Mouse (Mus musculus) CH12.LX (cell line): Measurements from ENCODE around the gene Styx. TPM values are rescaled to one million over a fixed set of nuclear protein-coding genes. Genes with fewer than 3 reads are reported as not detected.

Experiments used
- DNase-seq: peaks from one replicate; pipeline ENCODE4 v3.0.0-alpha.2; 2013; ENCODE audit errors: extremely low read depth
- H3K27ac ChIP-seq: 2 replicates; pipeline ENCODE4 v1.5.1; 2012; ENCODE audit warnings: low read depth, mild to moderate bottlenecking, control low read depth, moderate library complexity; ENCODE audit not compliant: insufficient read depth
- H3K27me3 ChIP-seq: replicated peaks from 2 replicates; pipeline ENCODE3; 2012; ENCODE audit warnings: inconsistent platforms
- H3K36me3 ChIP-seq, 2 experiments: replicated peaks in 1 of 2; 2 replicates each; pipeline versions ENCODE3 to v1.6.1; 2012; ENCODE audit warnings: inconsistent platforms in 1 of 2, low read length in 1 of 2, mild to moderate bottlenecking in 1 of 2, mixed read lengths in 1 of 2, moderate library complexity in 1 of 2; ENCODE audit not compliant: control insufficient read depth in 1 of 2, insufficient read depth in 1 of 2
- H3K4me1 ChIP-seq, 2 experiments: 2 replicates each; pipeline ENCODE4 v1.6.1; 2012; ENCODE audit warnings: inconsistent platforms in 1 of 2, moderate library complexity in 1 of 2; ENCODE audit not compliant: insufficient read depth in 2 of 2, control insufficient read depth in 1 of 2
- H3K4me2 ChIP-seq: 2 replicates; pipeline ENCODE4 v1.6.1; 2012; ENCODE audit warnings: low read depth, mild to moderate bottlenecking, control low read depth; ENCODE audit not compliant: poor library complexity, insufficient read depth, severe bottlenecking
- H3K4me3 ChIP-seq, 3 experiments: fragments of 150-350 bp in 1 of 3; sonication (generic) in 1 of 3; replicated peaks in 1 of 3; 2 replicates each; pipeline versions ENCODE3 to v1.5.1; 2011 to 2012; ENCODE audit warnings: low read depth in 2 of 3, low read length in 2 of 3, mild to moderate bottlenecking in 2 of 3, moderate library complexity in 2 of 3, control low read depth in 1 of 3, improper control_type of control experiment in 1 of 3, inconsistent platforms in 1 of 3, mixed read lengths in 1 of 3; ENCODE audit not compliant: poor library complexity in 1 of 3
- H3K79me2 ChIP-seq: replicated peaks from 2 replicates; pipeline ENCODE4 v1.6.1; 2012; ENCODE audit warnings: mild to moderate bottlenecking, moderate library complexity; ENCODE audit not compliant: control insufficient read depth, poor library complexity, insufficient read depth, severe bottlenecking; ENCODE audit errors: extremely low read depth
- H3K9ac ChIP-seq: 2 replicates; pipeline ENCODE4 v1.6.1; 2012; ENCODE audit warnings: low read depth, mild to moderate bottlenecking, control low read depth, moderate library complexity; ENCODE audit not compliant: insufficient read depth
- H3K9me3 ChIP-seq: replicated peaks from 2 replicates; pipeline ENCODE3; 2012; ENCODE audit warnings: low read length, inconsistent platforms, mixed read lengths
- BHLHE40 ChIP-seq: IDR thresholded peaks from 2 replicates; pipeline ENCODE4 v1.6.1; 2011; ENCODE audit warnings: mild to moderate bottlenecking, low read depth, low read length, improper control_type of control experiment
- CHD1 ChIP-seq: IDR thresholded peaks from 2 replicates; pipeline ENCODE4 v1.6.1; 2012; ENCODE audit warnings: low read depth, low read length, improper control_type of control experiment, inconsistent platforms
- CHD2 ChIP-seq: IDR thresholded peaks from 2 replicates; pipeline ENCODE4 v1.6.1; 2011; ENCODE audit warnings: low read length, improper control_type of control experiment
- CTCF ChIP-seq, 2 experiments: IDR thresholded peaks in 1 of 2; conservative IDR thresholded peaks in 1 of 2; 2 replicates each; pipeline ENCODE4 v1.5.1; 2011 to 2012; ENCODE audit warnings: low read depth in 2 of 2, low read length in 2 of 2, improper control_type of control experiment in 1 of 2, inconsistent platforms in 1 of 2, mild to moderate bottlenecking in 1 of 2, moderate library complexity in 1 of 2
- EP300 ChIP-seq: IDR thresholded peaks from 2 replicates; pipeline ENCODE4 v1.6.1; 2011; ENCODE audit warnings: low read length, improper control_type of control experiment
- GABPA ChIP-seq: IDR thresholded peaks from 2 replicates; pipeline ENCODE4 v1.6.1; 2012; ENCODE audit warnings: low read depth, low read length, improper control_type of control experiment, inconsistent platforms; ENCODE audit not compliant: insufficient replicate concordance
- HCFC1 ChIP-seq: IDR thresholded peaks from 2 replicates; pipeline ENCODE4 v1.6.1; 2012; ENCODE audit warnings: low read depth, mild to moderate bottlenecking, inconsistent platforms, low read length, improper control_type of control experiment
- IRF4 ChIP-seq: IDR thresholded peaks from 2 replicates; pipeline ENCODE4 v1.6.1; 2014; ENCODE audit warnings: low read depth, mild to moderate bottlenecking, inconsistent platforms, low read length, improper control_type of control experiment
- JUND ChIP-seq: conservative IDR thresholded peaks from 2 replicates; pipeline ENCODE4 v1.6.1; 2011; ENCODE audit warnings: low read depth, low read length, improper control_type of control experiment
- KAT2A ChIP-seq: IDR thresholded peaks from 2 replicates; pipeline ENCODE4 v1.6.1; 2012; ENCODE audit warnings: low read length, improper control_type of control experiment, inconsistent platforms; ENCODE audit not compliant: insufficient replicate concordance
- MAFK ChIP-seq: IDR thresholded peaks from 2 replicates; pipeline ENCODE4 v1.6.1; 2011; ENCODE audit warnings: low read length, improper control_type of control experiment; ENCODE audit not compliant: insufficient replicate concordance
- MAX ChIP-seq: IDR thresholded peaks from 2 replicates; pipeline ENCODE4 v1.6.1; 2011; ENCODE audit warnings: low read length, improper control_type of control experiment
- MEF2A ChIP-seq: IDR thresholded peaks from 2 replicates; pipeline ENCODE4 v1.6.1; 2014; ENCODE audit warnings: low read depth, mild to moderate bottlenecking, inconsistent platforms, low read length, improper control_type of control experiment, borderline replicate concordance
- MXI1 ChIP-seq: IDR thresholded peaks from 2 replicates; pipeline ENCODE4 v1.6.1; 2011; ENCODE audit warnings: mild to moderate bottlenecking, low read depth, low read length, improper control_type of control experiment
- MYC ChIP-seq: IDR thresholded peaks from 2 replicates; pipeline ENCODE4 v1.6.1; 2011; ENCODE audit warnings: low read depth, mild to moderate bottlenecking, improper control_type of control experiment, low read length
- NRF1 ChIP-seq: IDR thresholded peaks from 2 replicates; pipeline ENCODE4 v1.6.1; 2014; ENCODE audit warnings: low read depth, mild to moderate bottlenecking, inconsistent platforms, low read length, improper control_type of control experiment, moderate library complexity
- POLR2A ChIP-seq: IDR thresholded peaks from 2 replicates; pipeline ENCODE4 v1.6.1; 2011; ENCODE audit warnings: low read depth, mild to moderate bottlenecking, improper control_type of control experiment, low read length
- POLR2AphosphoS2 ChIP-seq: IDR thresholded peaks from 2 replicates; pipeline ENCODE4 v1.6.1; 2011; ENCODE audit warnings: low read depth, low read length, improper control_type of control experiment
- RAD21 ChIP-seq: IDR thresholded peaks from 2 replicates; pipeline ENCODE4 v1.6.1; 2011; ENCODE audit warnings: low read depth, mild to moderate bottlenecking, low read length, improper control_type of control experiment, moderate library complexity
- SIN3A ChIP-seq: IDR thresholded peaks from 2 replicates; pipeline ENCODE4 v1.6.1; 2012; ENCODE audit warnings: low read length, improper control_type of control experiment, inconsistent platforms
- SMC3 ChIP-seq: IDR thresholded peaks from 2 replicates; pipeline ENCODE4 v1.6.1; 2011; ENCODE audit warnings: low read depth, low read length, improper control_type of control experiment
- TBP ChIP-seq: conservative IDR thresholded peaks from 2 replicates; pipeline ENCODE4 v1.6.1; 2011; ENCODE audit warnings: low read depth, low read length, improper control_type of control experiment
- TCF12 ChIP-seq: IDR thresholded peaks from 2 replicates; pipeline ENCODE4 v1.6.1; 2014; ENCODE audit warnings: low read depth, mild to moderate bottlenecking, inconsistent platforms, low read length, improper control_type of control experiment
- ZC3H11A ChIP-seq: IDR thresholded peaks from 2 replicates; pipeline ENCODE4 v1.6.1; 2012; ENCODE audit warnings: low read depth, mild to moderate bottlenecking, inconsistent platforms, low read length, improper control_type of control experiment
- ZKSCAN1 ChIP-seq: IDR thresholded peaks from 2 replicates; pipeline ENCODE4 v1.6.1; 2012; ENCODE audit warnings: low read depth, inconsistent platforms, low read length, improper control_type of control experiment, borderline replicate concordance
- ZMIZ1 ChIP-seq: IDR thresholded peaks from 2 replicates; pipeline ENCODE4 v1.6.1; 2012; ENCODE audit warnings: low read depth, mild to moderate bottlenecking, inconsistent platforms, low read length, improper control_type of control experiment
- ZNF384 ChIP-seq: IDR thresholded peaks from 2 replicates; pipeline ENCODE4 v1.6.1; 2012; ENCODE audit warnings: low read depth, low read length, improper control_type of control experiment, inconsistent platforms
- dilution Hi-C: fragments of 300-500 bp; cut with MboI; formaldehyde crosslinking; loops from 2 replicates; pipeline ENCODE4 v1.14.3; 2020; ENCODE audit warnings: low sequenced_read_pairs; ENCODE audit not compliant: extremely low pct_unique_long_range_greater_than_20kb, extremely low pct_ligation_motif_present
- in situ Hi-C: fragments of 300-500 bp; cut with MboI; formaldehyde crosslinking; loops from 3 replicates; pipeline ENCODE4 v1.14.3; 2019; ENCODE audit warnings: low sequenced_read_pairs, low pct_ligation_motif_present, low pct_unique_long_range_greater_than_20kb, mixed read lengths
- polyA plus RNA-seq: library from polyadenylated mRNA; unstranded; fragments of >175 nt; gene quantifications from 2 replicates; pipeline ENCODE4 v1.2.1, GENCODE M21; 2012; ENCODE audit warnings: low read depth; ENCODE audit not compliant: insufficient read length
- total RNA-seq, 2 experiments: library from RNA; depleted of rRNA; stranded (reverse); fragments of 300-350 nt in 1 of 2; fragments of >200 nt in 1 of 2; gene quantifications; 2 replicates each; pipeline ENCODE4 v1.2.3; 2012 to 2014

Gene Styx
- total and polyA plus RNA-seq, 3 experiments, result 15.7 to 41.2 (median 21.8) TPM

GRCm38 (mm10) chr14:45316927-45317326 lies 34.0 kb upstream of the Styx start:
- Histone ChIP-seq H3K9me3 (no peaks in the 10 kb centered on the region), H3K9ac (peak overlapping the region; percentile 66), H3K79me2 (peaks cover 59% of the 10 kb centered on the region), H3K4me2 (peak overlapping the region; percentile 30), H3K36me3 (peaks cover 0 to 18% of the 10 kb centered on the region in 2 experiments), H3K4me3 (peak overlapping the region; percentile 88 to 96 (median 91)), H3K4me1 (peaks cover 10 to 40% of the 10 kb centered on the region in 2 experiments), H3K27ac (no peak overlapping the region), H3K27me3 (no peaks in the 10 kb centered on the region)
- DNase-seq, result no peak
- dilution Hi-C loops, result no loop called here
- TF ChIP-seq TBP (no peak), ZC3H11A (no peak), MXI1 (peak; percentile 40; the same call in 1 of the 2 replicates)
- in situ Hi-C loops, result no loop called here

DNA sequence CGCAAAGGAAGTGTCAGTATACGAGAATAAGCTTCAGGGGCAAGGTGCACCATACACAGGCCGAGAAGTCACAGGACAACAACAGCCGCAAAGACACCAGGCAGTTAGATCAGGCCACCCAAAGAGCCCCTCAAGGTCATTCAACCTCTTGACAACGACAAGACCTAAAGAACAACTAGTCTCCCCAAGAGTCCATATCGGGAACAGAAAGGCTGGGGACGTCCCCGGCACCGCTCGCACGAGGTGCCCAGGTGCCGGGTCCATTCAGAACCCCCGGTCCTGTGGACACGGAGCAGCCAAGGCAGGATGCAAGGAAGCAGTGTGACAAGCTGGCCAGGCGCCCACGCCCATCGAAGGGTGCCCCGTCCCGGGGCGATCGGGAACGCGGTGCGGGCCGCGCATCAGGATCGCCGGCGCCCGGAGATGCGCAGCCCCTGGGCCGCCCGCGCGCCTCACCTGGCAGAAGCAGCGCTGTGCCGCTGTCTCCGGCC lies 32.9 kb upstream of the Styx start:
- H3K9me3 ChIP-seq, result no peaks in the 10 kb centered on the region
- H3K4me3 ChIP-seq, result peak overlapping the region; percentile 88 to 96 (median 91)
- peaks cover 48% of the 10 kb centered on the region for H3K79me2 ChIP-seq
- TF ChIP-seq ZMIZ1 (no peak), TBP (no peak), MAFK (no peak), GABPA (no peak), IRF4 (no peak), MEF2A (no peak), KAT2A (no peak), SMC3 (no peak), CHD1 (no peak; the same call in 1 of the 2 replicates), SIN3A (peak; percentile 75; the same call in 1 of the 2 replicates), MAX (peak; percentile 18; the same call in 1 of the 2 replicates), POLR2A (no peak), MXI1 (peak; percentile 20; the same call in 1 of the 2 replicates), CHD2 (no peak), RAD21 (no peak), MYC (peak; percentile 32; the same call in 1 of the 2 replicates), BHLHE40 (peak; percentile 61), NRF1 (no peak), ZNF384 (no peak), HCFC1 (no peak), ZKSCAN1 (no peak), CTCF (conservative IDR thresholded peaks at IDR 0.05 in 1 of 2, IDR thresholded peaks at IDR 0.05 in 1 of 2; ENCODE audit: low read depth in 2 of 2, low read length in 2 of 2) (no peak), POLR2AphosphoS2 (no peak), JUND (no peak), TCF12 (no peak), EP300 (no peak)
- TF ChIP-seq, all 38 proteins: peak for 5
- dilution Hi-C loops (no loop called here), in situ Hi-C loops (no loop called here)
- Histone ChIP-seq H3K36me3 (peaks cover 0 to 13% of the 10 kb centered on the region in 2 experiments), H3K27ac (peak overlapping the region; percentile 73), H3K4me1 (peaks cover 10 to 40% of the 10 kb centered on the region in 2 experiments), H3K9ac (peak overlapping the region; percentile 66), H3K27me3 (no peaks in the 10 kb centered on the region), H3K4me2 (no peak overlapping the region)
- peak; percentile 21 for DNase-seq
